Mouse (Mus musculus) brown adipose tissue, adult 24 weeks (tissue): ENCODE measurements around the gene Grtp1. TPM values are rescaled to one million over a fixed set of nuclear protein-coding genes. Genes with fewer than 3 reads are reported as not detected.
"Not testable (repeated sequence)": the region's sequence is repeated elsewhere in the genome, so short reads cannot be mapped to it uniquely, and the experiment has no call there.

Experiments
- H3K27ac ChIP-seq: fragments of 200-500 bp; replicated peaks from 2 replicates; pipeline ENCODE4 v1.5.1; 2012; ENCODE audit warnings: low read depth, mild to moderate bottlenecking, low read length
- H3K4me1 ChIP-seq: fragments of 200-500 bp; 2 replicates; pipeline ENCODE4 v1.6.1; 2012; ENCODE audit warnings: low read length, mixed read lengths; ENCODE audit not compliant: control insufficient read depth, insufficient read depth, insufficient read length
- H3K4me3 ChIP-seq: fragments of 200-500 bp; 2 replicates; pipeline ENCODE4 v1.5.1; 2012; ENCODE audit warnings: low read depth, mild to moderate bottlenecking, low read length, moderate library complexity; ENCODE audit not compliant: insufficient read depth
- polyA plus RNA-seq: library from polyadenylated mRNA; stranded (reverse); fragments of >200 nt; gene quantifications from 2 replicates; pipeline ENCODE4 v1.2.4, GENCODE M21; 2012; ENCODE audit not compliant: missing spikeins, insufficient read depth, insufficient read length

Grtp1 gene
- polyA plus RNA-seq, 1 experiment = 33.7 TPM

DNA sequence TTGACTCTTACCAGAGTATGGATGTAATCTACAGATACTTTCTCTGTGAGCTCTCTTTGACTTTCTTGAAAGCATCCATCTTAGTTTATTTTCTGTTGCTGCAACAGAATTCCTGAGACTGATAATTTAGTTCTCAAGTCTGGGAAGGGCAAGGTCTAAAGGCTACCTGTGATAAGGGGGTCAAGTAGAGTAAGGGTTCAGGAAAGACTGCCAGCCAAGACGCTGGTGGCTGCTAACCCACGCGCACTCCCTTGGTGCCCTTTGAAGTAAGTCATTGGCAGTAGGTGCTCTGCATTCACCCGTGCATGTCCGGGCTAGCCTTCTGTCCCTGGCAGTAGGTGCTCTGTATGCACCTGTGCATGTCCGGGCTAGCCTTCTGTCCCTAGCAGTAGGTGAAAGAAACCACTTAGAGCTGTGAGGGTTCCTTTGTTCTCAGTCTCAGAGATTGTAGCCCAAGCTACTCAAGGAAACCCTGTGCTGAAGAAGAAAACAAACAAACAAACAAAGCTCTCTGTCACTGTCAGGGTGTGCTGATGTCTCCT, 60.7 kb downstream of the Grtp1 start:
- no peak overlapping the region for H3K4me3 ChIP-seq
- H3K4me1 ChIP-seq = no peaks in the 10 kb centered on the region
- no peak overlapping the region for H3K27ac ChIP-seq

DNA sequence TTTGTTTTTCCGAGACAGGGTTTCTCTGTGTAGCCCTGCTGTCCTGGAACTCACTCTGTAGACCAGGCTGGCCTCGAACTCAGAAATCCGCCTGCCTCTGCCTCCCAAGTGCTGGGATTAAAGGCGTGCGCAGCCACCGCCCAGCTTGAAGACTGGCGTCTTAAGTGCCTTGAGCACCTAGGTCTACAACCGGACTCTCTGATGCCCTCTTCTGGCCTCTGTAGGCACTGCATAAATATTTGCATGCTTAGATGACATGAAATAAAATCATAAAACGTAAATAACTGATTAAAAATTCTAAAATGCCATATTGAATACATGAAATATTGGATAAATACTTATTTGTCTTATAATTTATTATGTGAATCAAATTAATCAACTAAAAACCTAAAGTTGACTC, 68.2 kb downstream of the Grtp1 start:
- H3K4me3 ChIP-seq, H3K4me1 ChIP-seq, H3K27ac ChIP-seq: not testable (repeated sequence)

DNA sequence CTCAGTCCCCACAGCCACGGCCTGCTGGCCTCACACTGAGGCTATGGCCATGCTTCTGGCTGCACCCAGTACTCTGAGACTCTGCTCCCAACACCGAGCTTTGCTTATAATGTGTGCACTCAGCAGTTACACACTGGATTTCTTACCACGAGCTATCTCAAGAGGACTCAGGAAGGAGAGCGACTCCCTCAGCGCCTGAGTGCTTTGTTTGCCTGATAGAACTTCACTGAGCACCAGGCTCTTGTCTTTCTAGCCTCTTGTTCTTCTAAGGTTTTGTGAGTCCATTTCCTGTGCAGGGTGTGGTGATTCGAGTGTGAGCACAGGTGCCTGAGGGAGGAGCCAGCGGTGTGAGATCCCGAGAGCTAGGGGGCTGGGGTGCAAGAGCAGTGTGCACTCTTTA, 75.5 kb downstream of the Grtp1 start:
- Histone ChIP-seq H3K27ac (no peak overlapping the region), H3K4me3 (no peak overlapping the region), H3K4me1 (peaks cover under 1% of the 10 kb centered on the region; the same call in 1 of the 2 replicates)

DNA sequence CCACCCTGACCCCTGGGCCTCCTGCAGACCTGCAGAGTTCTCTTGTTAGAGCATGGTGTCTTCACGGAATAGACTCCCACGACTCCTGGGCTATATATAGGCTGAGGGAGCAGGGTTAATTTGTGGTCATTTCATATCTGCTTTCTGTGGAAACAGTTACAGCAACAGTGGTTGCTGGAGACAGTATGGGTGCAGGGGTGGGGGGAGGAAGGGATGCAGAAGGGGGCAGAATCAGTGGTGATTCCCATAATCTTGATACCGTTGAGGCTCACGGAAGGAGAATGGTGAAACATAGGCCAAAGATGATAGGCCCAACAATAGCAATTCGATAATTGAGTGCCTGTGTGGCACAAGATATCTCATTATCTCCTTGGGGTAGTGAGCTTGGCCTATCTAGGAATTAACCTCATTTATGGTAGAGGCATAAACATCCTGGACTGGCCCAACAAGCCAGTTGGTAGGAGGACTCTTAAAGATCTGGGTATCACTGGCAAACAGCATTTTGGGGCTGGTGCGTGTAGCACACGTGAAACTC, 77.5 kb downstream of the Grtp1 start:
- Histone ChIP-seq H3K4me1 (peaks cover 5% of the 10 kb centered on the region), H3K4me3 (no peak overlapping the region), H3K27ac (no peak overlapping the region)

Other genes starting within 250 kb of the Grtp1 start
- not detected in 2 replicates for gene F7, start 174.6 kb downstream of the Grtp1 start, polyA plus RNA-seq
- not detected in 2 replicates for gene F10, start 163.3 kb downstream of the Grtp1 start, polyA plus RNA-seq
- not detected in 2 replicates for gene Proz, start 139.7 kb downstream of the Grtp1 start, polyA plus RNA-seq
- gene Pcid2, start 95.2 kb downstream of the Grtp1 start, polyA plus RNA-seq = 10.8 and 12.3 TPM in 2 replicates
- 48.5 and 48.8 TPM in 2 replicates for gene Cul4a, start 95.0 kb downstream of the Grtp1 start, polyA plus RNA-seq
- 398 and 413 TPM in 2 replicates for gene Lamp1, start 41.5 kb downstream of the Grtp1 start, polyA plus RNA-seq
- gene Adprhl1, start 53.5 kb upstream of the Grtp1 start, polyA plus RNA-seq = 15.6 and 22.8 TPM in 2 replicates
- 21.1 and 24.8 TPM in 2 replicates for gene Dcun1d2, start 87.5 kb upstream of the Grtp1 start, polyA plus RNA-seq
- 22.9 and 25.9 TPM in 2 replicates for gene Tmco3, start 87.6 kb upstream of the Grtp1 start, polyA plus RNA-seq
- gene Tfdp1, start 138.1 kb upstream of the Grtp1 start, polyA plus RNA-seq = 32.5 and 34.6 TPM in 2 replicates
- gene Atp4b, start 196.2 kb upstream of the Grtp1 start, polyA plus RNA-seq = 12.8 and 22.6 TPM in 2 replicates
- not detected in 2 replicates for gene Grk1, start 204.5 kb upstream of the Grtp1 start, polyA plus RNA-seq
- gene Tmem255b, start 234.6 kb upstream of the Grtp1 start, polyA plus RNA-seq = 1.4 and 1.7 TPM in 2 replicates